Mouse (Mus musculus): ENCODE results near the gene Glcci1.

Gene Glcci1

DNA sequence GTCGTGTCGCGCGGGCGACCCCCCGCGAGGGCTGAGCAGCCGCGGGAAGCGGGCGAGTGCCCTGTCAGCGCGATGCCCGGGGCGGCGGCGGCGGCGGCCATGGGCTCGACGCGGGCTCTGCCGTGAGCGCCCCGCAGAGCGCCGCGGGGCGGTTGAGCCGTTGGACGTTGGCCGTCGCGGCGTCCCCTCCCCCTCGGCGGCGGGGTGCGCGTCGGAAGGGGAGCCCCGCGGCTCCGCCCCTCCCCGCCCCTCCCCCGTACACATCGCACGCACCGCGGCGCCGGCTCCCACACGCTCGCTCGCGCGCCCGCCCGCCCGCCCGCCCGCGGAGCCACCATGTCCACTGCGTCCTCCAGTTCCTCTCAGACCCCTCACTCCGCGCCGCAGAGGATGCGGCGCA is at the start of gene Glcci1:
Glcci1 (plus strand) TSS at position 50 of the 400 bp plus-strand sequence.
- DNase-seq = peak; percentile 90

DNA sequence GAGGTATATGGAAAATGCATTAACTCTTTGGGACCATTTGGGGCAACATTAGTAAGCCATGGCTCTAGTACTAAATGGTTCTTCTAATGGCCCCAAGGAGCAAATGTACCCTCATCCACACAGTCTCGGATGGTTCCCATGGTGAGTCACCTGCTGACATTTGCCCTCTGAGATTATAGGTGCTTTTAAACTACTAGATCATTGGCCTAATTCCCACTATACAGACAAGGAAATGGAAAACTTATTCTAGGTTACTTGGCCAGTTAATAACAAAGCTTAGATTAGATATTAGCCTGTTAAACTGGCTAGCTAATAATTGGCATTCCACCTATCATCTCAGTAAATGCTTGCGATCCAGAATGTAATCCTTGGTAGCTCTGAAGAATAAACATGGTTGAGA is 47.0 kb upstream of the Glcci1 start:
- DNase-seq = no peak

DNA sequence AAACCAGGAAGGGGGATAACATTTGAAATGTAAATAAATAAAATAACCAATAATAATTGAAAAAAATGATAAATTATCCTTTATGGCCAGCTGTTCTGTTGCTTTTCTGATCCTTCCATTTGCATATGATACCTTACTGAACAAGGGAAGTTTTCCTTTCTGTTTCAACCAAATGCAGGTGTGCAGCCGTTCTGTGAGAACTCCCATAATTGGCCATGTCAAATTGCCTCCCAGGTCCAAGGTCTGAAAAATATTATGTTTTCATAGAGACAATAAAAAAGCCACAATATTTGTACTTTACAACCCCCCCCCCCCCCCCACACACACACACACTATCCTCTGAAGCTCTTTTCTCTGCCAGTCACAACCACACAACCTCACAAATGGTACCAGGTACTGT is 44.0 kb upstream of the Glcci1 start:
- no peak for DNase-seq

DNA sequence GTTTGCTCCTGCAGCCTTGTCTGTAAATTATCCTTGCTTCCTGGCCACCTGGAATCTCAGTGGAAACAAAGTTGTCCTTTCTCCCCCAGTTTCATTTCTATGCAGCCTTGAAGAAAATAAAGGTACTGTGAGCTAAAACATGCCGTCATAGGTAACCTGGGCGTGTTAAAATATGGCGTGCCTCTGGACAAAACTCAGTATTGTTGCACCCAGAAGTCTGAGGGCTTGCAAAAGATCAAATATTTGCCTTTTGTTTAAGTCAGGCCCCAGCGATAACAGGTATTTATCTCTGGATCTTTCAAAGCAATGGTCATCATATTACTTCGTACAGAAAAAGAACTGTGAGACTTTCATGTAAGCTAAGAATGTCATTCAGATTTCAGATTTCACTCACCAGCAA is 43.4 kb upstream of the Glcci1 start:
- DNase-seq = no peak

DNA sequence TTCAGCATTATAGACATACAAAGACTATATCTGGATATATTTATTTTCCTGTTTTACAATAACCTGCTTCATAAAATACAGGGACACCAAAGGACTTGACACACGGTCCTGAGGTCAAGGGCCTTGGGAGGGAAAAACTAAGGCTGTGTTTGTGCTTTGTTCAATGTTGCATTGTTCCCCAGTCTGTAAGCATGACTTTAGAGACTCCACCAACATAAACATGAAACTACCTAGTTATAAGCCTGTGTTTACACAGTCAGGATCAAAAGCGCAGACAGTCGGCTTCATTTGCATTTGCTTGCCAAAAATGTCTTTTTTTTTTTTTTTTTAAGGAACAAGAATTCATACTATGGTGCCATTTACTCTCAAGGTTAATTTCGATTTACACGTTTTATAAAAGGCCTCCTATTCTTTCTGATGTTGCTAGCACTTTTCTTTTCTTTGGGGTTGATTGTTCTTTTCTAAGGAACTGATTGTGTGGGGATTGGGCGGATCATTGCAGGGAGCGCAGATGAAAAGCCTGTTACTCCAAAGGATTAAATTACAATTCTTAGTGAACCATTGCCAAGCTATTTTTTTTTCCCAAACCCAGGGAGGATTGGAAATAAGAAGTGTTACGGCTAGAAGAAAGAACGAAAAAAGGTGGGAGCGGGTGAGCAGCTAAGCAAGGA is 41.6 kb upstream of the Glcci1 start:
- no peak for DNase-seq

DNA sequence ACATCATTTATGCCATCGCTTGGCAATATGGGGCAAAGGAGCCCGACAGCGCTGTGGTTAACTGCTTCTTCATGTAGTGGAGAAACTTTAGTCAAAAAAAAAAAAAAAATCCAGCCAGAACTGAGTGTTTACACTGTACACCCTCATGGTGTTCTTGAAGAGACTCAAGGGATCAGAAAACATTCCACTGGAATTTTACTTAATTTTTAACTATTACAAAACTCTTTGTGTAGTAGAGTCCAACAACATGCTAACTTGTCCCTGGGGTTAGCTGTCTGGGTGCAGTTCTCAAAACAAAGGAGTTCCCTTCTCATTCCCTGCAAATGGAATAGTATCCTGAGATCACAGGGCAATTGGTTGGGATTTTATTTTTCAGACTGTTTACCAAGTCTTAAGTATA is 39.5 kb upstream of the Glcci1 start:
- DNase-seq = no peak

DNA sequence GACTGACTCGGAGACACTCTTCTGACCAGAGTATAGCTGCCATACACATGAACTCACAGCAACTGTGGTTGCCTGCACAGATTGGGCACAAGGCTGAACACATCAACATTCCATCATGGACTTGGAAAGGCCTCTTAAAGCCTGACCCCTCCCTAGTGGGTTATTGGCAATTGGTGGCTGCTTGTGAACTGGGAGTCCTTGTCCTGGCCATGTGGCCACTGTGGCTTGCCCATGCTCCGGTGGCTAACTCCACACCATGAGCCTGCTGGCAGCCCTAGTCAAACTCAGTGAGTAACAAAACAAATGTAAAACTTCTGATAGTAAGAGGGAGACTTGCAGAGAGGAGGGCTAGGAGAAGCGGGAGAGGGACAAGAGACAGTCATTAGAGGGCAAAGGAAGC is 37.3 kb upstream of the Glcci1 start:
- DNase-seq = no peak

DNA sequence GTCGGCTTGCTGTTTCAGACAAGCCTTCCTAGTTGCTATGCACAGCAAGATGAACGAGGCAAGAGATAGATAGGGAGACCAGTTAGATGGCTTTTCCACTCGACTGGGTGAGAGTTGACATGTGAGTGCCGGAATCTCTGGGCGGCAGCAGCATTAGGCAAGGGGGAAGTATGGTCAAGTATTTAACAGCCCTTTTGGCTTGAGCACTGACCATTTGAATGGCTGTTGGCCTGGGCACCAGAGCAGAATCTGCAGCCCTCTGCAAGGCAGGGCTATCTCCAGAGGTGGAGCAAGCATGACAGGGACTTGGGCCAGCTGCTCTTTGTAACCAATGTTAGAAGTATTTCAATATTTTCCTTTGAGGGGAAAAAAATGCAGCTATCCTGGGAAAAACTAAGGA is 36.5 kb upstream of the Glcci1 start:
- no peak for DNase-seq

DNA sequence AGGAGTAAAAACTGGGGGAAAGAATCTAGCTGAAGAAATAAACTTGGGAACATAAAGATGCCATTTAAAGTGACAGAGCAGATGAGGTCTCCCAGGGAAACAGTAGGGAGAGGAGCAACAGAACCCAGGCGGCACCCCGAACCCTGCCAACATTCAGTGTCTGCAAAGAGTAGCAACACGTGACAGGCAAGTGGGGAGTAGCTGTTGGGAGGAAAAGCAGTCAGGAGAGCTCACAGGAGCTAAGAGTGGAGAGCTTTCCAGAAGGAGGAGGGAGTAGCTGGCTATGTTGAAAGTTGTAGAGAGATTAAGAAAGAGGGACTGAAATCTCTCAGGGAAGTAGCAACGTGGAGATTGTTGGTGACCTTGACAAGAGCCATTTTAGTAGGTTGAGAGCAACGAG is 35.9 kb upstream of the Glcci1 start:
- DNase-seq = no peak

DNA sequence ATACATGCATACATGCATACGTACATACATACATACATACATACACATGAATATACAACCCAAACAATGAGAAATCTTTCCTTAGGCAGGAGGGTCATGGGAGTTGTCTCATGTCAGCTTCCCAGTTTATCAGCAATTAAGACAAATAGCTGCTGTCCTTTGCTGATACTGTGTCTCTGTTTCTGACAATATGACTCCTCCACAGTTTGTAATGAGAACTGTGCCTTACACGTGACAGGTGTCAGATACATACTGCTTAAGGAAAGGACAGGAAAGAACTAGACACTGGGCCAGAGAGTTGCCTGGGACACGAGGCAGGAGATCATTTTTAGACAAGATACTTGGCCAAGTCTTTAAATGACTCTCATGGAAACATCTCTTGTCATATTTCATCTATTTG is 35.1 kb upstream of the Glcci1 start:
- DNase-seq = no peak

DNA sequence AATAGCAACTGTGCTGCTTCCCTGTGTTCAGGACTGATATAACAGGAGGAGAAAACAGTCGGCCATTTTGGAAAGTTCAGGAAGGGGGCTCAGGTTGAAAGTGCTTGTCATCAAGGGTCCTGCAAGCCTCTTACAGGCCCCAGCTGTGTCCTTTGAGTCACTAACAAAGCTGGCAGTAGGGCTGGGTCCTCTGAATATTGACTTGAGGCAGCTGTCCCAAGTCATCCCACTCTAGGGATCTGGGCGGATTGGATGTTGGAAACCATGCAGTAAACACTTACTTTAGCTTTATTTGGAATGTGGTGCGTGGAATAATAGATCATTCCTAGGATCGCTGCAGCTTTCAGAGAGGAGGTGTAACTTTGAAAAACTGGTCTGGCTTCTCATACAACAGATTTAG is 34.6 kb upstream of the Glcci1 start:
- no peak for DNase-seq

DNA sequence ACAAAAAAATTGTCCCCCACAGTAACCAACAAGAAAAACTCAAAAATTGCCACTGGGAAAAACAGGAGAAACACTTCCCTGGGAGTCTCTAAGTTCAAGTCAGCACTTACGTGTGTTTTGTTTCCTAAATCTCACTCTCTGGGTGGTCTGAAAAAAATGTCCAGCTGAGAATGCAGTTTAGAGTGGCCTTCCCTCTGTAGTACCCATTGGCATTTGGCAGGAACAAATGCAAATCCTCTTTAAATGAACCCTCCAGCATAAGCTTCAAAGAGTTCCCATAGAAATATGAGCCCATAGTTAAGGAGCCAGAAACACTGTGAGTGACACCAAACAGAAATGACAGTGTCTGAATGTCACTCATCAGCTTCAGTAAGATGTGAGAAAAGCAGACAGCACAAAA is 30.2 kb upstream of the Glcci1 start:
- DNase-seq = no peak

DNA sequence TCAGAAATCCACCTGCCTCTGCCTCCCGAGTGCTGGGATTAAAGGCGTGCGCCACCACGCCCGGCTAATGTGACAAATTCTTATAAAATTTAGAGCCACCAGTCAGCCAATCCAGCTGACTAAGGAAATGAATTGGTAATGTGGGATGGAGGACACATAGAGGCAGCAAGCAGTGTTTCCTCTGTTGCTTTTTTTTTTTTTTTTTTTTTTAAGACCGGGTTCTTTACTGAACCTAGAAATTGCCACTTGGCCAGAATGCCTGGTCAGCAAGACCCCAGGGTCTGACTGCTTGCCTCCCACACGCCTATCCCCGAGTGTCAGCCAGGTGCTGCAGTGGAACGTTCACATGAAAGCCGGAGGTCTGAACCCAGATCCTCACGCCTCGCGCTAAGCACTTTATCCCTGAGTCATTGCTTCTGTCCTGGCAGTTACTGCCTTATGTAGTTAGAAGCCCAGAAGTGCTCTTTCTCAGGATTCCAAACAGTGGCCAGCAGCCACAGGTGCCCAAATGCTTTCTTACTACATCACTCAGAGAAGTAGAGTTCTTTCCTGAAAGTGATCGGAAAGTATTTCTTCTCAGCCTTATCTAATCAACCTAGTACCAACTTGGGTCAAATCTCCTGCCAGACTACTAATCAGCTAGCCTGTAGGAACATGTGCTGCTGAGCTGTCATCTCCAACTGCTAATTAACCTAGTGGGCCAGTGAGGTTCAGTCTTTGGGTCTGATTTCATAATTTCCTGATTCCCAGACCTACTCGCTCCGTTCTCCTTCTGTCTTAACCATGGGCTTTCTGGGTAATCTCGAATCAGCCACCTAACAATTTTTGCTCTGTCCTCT is 24.7 kb upstream of the Glcci1 start:
- DNase-seq = peak; percentile 59

DNA sequence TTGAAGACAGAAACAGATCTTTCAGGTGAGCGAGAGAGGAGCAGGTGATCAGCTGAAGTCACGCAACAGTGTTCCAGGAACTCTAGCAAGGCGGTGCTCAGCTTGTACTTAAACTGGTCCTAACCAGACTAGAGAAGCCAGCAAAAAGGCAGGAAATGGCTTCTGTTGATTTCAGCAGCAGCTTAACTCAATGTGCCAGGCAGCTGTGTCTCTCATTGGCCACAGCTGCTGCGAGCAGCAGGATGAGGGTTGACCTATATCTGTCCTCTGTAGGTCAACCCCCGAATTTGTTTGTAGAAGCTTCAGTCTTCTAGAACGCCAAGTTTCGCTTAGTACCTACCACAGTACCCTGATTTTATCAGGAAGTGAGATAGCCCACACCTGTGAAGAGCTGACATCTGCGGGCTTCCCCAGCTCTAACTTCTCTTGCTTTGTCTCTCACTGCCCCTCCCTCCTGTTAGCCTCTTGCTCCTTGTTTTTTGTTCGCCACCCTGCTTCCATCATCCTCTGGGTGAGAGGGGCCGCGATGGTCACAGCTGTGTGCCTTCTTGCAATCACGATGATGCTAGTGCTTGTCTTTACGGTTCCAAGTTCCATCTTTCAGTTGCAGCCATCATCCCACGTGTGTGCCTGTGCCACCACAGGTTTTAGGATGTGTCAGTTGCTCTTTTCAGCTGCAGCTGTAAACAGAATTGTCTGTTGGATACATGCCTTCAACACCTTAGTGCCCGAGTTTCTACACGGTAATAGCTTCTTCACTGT is 23.8 kb upstream of the Glcci1 start:
- peak; percentile 88 for DNase-seq

DNA sequence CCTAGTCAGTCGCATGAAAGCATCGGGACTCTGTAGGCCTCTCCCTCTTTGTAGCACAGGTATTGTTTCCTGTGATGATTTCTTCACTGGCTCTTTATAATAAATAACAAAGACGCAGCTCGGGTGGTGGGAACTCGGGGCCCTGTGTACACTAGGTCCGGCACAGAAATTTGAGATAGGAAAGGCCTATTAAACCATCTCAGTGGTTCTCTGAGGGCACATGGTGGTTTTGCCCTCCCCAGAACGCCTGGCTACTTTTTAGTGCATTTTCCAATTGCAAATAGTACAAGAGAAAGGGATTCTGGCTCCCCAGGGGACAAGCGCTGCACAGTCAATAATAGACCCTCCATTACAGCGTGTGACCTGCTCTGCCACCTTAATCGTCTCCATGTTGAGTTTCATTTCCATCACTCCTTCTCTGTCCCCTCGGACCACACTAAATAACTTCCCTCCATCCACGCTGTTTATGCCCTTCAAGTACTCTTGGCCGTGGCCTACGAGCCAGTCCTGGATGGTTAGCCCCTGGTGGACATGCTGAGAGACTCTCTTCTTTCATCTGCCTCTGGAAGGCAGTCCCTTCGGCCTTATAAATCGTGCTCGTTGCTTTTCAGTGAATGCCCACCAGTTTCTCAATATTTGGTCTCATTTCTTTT is 22.9 kb upstream of the Glcci1 start:
- DNase-seq = no peak

DNA sequence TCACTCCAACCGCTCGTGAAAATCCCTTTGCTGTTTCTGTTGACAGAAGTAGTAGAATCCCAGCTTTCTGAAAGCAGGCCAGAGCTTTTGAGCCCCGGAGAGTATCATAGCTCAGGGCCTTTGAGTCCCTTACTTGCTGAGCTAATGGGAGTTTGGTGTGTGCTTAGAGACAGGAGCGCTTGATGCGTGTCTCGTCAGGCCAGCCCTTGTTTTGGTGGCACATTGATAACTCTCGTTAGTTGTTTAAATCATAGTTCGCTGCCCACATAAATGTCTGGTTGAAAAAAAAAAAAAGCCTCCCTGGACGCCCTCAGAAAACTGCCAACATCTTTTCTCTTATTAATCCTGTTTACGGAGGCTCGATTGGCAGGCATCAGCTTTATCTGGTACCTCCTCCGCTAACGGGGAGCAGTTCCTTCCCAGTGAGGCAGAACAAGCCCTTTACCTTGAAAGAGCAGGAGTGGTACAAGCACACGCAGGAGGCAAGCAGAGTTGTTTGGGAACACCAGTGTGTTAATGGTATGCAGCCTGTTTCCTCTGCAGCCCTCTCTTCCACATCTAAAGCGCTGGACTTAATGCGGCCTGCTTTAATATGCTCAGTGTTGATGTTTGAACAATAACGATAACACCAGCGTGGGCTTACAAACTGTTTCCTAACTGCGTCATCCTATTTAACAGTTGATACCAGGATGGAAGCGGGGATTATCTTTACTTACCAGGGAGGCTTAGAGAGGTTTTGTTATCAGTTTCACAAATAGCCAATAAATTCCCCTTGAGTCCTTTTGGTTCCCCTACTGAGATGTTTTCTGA is 22.2 kb upstream of the Glcci1 start:
- DNase-seq = no peak

DNA sequence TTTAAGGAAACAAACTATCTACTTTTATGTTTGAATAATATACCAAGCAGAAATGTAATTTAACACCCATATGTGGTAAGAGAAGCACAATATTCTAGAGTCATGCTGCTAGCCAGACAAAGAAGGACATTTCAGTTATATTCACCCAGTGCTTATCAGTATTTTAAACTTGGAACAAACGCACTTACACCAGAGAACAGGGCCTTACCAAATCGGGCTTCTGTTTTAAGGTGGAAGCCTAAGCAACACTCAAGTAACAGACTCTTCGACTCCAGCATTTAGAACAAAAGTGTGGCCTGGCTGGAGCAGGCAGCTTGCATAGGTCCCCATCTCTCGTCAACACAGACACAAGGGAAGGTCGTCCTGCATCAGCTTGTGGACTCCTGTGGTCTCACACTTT is 21.2 kb upstream of the Glcci1 start:
- peak; percentile 31 for DNase-seq

DNA sequence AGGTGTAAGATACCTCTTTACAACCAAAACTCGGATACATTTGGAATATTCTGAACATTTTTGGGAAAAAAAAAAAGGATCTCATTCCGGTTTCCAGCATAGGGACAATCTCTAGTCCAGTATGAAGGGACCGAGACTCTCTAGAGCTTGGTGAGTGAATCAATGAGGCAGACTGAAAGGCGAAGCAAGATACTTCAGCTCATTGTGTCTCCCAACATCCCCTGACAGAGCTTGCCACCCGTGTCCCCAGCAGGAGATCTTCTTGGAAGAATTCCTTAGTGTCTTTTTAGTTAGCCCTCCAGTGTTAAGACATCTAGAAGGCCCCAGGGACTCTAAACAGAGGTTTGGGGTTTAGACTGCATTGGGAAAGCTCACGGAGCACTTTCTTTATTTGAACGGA is 20.1 kb upstream of the Glcci1 start:
- DNase-seq = no peak

DNA sequence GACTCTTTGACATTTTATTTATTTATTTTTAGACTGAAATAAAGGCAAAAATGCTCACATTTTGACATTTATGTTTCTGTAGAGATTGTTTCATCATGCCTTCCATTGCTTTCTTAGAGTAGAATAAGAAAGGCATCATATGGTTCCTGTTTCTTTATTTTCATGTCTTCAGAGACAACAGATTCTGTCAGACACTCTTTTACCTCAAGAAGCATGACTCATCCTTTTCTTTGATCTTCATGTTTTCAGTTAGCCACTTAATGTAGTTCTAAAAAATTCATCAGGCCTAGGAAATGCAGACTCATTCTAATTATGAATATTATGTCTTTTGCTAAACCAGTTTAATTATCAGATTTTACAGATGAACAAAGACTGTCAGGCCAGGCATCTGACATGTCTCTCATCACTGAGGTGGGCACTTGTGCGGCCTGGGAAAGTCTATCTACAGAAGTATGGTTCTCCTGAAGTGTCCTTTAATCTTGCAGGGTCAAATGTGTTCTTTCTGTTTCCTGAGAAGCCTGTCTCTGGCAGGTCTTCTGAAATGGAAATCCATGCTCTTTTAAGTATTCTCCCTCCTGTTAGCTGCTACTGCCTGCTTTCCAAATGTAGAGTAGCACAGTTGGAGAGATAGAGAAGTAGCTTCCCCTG is 19.3 kb upstream of the Glcci1 start:
- no peak for DNase-seq

DNA sequence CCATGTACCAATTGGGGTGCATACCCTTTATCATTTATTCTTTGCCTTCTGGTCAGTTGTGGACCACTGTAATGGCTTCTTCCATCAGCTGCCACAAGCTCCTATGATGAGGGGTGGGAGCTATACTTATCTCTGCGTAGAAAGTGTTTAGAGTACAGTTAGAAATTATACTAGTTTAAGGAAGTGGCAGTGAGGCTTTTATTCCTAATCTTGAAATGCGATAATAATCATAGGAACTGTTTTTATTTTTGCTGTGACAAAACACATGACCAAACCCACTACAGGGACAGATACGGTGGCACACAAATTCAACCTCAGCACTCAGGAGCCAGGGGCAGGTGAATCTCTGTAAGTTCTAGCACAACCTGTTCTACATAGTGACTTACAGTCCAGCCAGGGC is 17.2 kb upstream of the Glcci1 start:
- DNase-seq = no peak

DNA sequence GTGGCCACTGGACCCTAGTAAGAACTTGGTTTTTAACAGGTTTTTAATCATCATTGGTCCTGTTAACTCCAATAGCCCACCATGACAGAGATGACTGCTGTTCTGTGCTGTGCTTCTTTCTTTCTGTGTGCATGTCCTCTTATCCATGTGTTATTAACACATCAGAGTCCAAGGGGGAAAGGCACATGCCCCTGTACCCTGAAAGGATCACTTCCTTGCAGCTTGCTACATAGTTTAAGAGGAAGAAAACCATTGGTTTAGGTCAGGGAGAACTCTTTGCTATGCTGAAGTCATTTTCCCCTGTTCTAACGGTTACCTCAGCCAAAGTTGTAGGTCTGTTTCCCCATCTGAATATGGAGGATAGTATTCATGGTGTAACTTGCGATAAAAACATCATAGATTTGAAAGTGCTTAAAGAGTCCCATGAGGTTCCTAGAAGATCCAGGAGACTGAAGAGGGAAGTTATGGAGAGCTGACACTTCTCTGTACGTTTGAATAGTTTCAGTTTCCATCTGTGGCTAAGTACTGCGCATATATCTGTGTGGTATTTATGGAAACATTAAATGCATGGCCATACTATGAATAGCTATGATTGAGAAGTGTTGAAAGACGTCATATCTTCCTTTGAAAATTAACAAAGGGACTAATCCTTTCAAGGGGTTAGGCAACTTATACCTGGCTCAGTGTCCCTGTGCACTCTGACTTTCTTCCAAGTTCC is 14.1 kb upstream of the Glcci1 start:
- DNase-seq = no peak

Data from thymus, postnatal 14 days (tissue).